Mouse (Mus musculus): ENCODE data around the gene 4930404H24Rik.

4930404H24Rik gene

DNA sequence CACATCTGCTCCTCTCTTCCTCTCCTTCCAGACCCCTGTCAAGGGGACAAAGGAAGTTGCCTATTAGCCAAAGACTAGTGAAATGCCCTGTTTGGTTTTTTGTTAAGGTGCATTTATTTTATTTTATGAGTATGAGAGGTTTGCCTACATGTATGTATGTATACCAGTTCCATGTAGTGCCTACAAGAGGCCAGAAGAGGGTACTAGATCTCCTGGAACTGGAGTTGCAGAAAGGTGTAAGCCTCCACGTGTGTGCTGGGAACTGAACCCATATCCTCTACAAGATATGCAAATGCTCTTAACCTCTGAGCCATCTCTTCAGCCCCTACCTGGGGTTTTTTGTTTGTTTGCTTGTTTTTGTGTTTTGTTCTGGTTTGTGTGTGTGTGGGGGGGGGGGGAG is 41.4 kb downstream of the 4930404H24Rik start:
- DNase-seq (ENCODE audit: low read depth, low spot score): no peak

DNA sequence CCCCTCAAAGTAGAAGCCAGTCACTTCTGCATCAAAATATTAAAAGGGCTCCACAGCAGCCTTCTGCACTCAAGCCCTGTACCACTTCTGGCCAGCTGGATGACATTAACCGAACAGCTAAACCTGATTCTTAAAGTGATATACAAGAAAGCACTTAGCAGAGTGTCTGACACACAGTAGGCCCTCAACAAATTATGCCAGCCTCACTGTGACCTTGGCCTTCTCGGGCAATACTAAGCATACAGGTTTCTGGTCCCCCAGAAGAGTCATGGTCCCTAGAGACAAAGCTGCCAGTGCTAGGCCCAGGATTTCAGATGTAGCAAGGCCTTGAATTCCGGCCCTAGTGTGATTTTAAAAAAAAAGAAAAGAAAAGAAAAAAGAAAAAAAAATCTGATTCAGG is 46.3 kb downstream of the 4930404H24Rik start:
- no peak for DNase-seq (ENCODE audit: low read depth, low spot score)

DNA sequence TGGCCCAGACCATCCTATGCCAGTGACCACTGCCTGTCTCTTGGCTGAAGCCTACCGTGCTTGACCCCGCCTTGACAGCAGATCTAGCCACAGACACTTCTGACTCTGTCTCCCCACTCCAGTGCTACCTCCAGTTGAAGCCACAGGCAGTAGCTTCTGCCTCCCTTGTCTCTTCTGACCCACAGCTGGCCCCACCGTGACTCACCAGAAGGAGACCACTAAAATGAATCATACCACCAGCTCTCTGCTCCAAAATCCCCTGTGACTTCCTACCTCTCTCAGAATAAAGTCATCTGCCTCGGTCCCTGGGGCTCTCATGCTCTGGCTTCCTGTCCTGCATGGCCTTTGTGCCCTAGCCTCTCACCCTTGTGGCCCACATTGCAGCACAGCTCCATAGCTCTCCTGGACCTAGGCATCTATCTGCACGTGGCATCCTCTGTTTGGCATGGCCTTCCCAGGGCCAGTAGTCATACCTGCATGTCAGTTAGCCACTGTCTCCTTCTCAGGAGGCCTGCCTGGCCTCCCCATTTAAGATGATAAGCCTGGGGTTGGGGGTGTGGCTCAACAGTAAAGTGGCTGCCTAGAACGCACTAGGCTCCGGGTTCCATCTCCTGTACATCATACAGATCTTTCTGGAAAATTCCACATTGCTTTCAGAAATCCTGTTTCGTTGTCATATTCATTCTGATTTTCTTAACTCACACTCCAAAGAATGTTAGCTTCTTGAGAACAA is 50.5 kb downstream of the 4930404H24Rik start:
- DNase-seq (ENCODE audit: low read depth, low spot score): no peak

Data from retina, postnatal 7 days (tissue).